Mouse (Mus musculus) erythroid progenitor cell, adult 5-6 weeks (primary cell): ENCODE data around the gene Zfp69. TPM values are rescaled to one million over a fixed set of nuclear protein-coding genes. Genes with fewer than 3 reads are reported as not detected.

ENCODE experiments used
- ATAC-seq: replicated peaks from 2 replicates; pipeline ENCODE4 v1.8.0; 2016; ENCODE audit warnings: moderate number of reproducible peaks, mild to moderate bottlenecking, moderate TSS enrichment, inconsistent platforms; ENCODE audit not compliant: poor library complexity, low FRiP score, severe bottlenecking
- total RNA-seq, 2 experiments: library from RNA; stranded (forward) in 1 of 2; stranded (reverse) in 1 of 2; fragments of 150-400 nt in 1 of 2; fragments of 186-747, 209-891 nt in 1 of 2; gene quantifications; 2 replicates each; pipeline versions ENCODE4 v1.2.3 to v1.2.4; 2015 to 2017; ENCODE audit warnings: low replicate concordance in 2 of 2

Gene Zfp69
- total RNA-seq, 2 experiments from 2014 or later = not detected

DNA sequence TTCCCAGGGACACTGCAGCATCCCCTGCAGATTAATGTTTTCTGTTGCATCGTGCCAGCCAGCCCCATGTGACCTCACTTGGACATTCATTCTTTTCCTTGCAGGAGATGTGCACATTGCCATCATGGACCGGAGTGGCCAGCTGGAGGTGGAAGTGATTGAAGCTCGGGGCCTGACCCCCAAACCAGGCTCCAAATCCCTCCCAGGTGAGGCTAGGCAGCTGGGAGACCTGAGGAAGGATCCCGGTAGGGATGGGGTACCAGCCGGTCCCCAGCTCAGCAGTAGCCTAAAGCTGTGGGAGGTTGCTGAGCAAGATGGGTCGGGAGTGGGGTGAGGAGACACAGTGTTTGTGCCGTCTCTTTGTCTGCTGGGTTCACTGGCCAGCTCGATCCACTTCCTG is 62.6 kb downstream of the Zfp69 start:
- no peak for ATAC-seq

DNA sequence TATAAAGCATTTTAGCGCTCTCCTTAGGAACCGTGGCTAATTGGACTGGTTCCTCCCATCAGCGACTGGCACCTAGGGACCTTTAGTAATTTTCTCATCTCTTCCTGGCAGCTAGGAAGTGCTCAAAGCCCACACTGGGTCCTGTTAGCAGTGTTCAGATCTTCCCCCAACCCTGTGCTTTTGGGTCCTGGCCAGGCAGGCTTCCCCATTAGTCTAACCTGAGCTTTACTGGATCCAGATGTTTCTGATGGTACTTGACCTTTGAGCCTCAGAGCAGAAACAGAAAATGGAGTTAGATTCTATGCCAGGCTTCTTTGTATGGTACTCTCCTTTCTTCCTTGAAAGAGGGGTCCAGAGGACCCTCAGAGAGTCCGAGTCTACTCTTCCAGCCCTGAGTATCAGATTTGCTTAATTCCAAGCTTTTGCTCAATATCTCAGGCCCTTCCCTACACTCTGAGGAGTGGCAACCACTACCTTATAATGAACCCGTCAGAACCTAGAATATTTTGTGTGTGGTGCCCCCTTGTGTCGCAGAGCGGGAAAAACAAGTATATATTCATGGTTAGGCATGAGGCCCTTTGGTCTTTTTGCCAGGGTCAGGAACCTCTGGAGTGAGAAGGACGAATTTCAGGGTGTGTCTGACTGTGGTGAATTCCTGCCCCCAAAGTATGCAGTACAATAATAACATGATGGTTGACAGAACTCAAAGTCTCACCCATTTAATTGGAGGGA is 64.0 kb downstream of the Zfp69 start:
- ATAC-seq = no peak

DNA sequence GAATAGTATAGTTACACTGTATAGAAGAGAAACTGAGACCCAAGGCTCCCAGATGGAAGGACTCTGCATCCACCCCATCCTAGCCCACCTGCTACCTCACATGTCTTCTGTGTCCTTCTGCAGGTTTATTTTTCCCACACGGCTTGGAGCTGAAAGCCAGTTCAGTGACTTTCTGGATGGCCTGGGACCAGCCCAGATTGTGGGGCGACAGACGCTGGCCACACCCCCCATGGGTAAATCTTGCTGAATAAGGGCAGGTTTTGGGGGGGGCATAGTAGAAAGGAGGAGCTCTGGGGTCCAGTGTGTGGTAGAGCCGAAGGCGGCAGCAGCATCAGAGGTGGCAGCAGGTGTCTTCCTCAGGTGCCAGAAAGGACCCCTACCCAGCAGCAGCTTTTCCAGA is 64.7 kb downstream of the Zfp69 start:
- ATAC-seq = no peak

DNA sequence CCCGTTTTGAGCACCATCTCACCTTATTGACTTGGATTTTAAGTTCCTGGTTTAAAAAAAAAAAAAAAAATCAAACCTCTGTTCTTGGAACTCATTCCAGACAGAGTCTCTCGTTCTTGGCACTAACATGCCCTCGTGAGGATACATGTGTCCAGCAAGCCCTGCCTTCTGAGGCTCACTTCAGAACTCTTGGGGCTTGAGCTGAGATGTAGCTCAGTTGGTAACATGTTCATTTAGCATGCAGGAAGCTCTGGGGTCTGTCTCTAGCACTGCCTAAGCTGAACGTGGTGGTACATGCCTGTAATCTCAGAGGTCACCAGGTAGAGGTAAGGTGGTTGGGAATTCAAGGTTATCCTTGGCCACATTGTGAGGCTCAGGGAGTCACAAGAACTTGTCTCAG is 65.4 kb downstream of the Zfp69 start:
- ATAC-seq = no peak

DNA sequence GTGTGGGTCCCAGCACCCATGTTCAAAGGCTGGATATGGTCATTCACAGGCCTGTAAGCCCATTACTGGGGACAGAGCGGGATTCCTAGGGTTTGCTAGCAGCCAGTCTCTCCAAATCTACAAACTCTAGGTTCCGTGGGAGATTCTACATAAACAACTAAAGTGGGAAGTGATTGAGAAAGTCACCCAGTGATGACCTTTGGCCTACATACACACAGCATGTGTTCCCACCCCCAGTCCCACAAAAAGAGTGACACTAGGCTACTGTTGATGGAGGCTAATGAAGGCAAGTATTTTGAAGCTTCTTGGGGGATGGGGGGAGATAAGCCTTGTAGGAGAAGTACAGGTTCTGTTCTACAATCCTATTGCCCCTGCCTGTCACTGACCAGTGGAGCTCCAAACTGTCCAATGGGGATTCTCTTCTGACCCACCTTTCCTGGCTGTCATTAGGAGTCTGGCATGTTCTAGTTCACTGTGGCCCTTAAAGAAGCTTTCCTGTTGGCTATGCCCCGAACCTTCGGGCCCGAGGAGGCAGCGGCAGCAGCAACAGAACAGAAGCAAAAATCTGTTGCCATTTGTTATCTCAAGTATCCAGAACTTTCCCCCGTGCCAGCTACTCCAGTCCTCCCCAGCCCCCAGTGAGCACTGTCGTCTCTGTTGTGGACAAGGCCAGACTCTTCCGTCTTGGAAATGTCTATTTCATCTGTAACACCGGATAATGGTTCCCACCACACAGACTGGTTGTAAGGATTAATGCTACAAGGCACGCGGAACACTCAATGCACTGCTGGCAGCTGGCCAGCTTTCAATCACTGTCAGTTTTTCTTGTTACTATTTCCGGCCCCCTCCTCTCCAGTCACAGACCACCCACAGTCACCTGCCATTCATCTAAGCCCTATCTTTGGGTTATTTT is 66.0 kb downstream of the Zfp69 start:
- no peak for ATAC-seq

DNA sequence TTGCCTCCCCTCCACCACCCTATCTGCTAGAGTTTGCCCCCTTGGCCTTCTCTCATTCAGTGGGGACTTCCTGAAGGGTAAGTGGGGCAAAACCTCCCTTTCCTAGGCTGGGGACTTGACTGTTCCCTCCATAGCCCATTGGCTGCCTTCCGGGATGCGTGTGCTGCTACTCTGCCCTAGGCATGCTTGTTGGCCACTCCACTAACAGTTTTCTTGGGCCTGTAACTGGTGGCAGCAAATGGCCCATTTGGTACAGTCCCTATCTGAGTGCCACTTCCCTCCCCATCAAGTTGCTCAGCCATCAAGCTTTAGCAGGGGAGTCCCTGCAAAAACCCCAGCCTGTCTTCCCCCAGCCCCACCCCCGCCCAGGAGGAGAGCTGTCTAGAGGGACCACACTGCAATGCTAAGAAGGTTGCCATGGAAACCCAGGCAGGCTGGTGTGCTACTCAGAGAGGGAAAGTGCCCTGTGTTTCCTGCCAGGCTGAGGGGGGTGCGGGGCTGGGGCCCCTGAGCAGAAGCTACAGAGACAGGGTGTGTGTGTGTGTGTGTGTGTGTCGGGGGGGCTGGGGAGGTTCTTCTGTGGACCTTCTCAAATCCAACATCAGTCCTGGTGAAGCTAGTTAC is 69.4 kb downstream of the Zfp69 start:
- ATAC-seq = no peak

- no peak for ATAC-seq
These were observed 70.6 kb downstream of the Zfp69 start for GRCm38 (mm10) chr4:120880731-120881432.

Other genes with a start within 250 kb of the Zfp69 start
- 3.6 TPM in 1 of 2 replicates, not detected in the other for gene Kcnq4, start 203.1 kb downstream of the Zfp69 start, total RNA-seq (2015; ENCODE audit: low replicate concordance)
- not detected in 2 replicates for gene Kcnq4, start 203.1 kb downstream of the Zfp69 start, total RNA-seq (2017; ENCODE audit: low replicate concordance)
- 76.4 and 87.2 TPM in 2 replicates for gene Nfyc, start 120.1 kb downstream of the Zfp69 start, total RNA-seq (2015; ENCODE audit: low replicate concordance)
- gene Nfyc, start 120.1 kb downstream of the Zfp69 start, total RNA-seq (2017; ENCODE audit: low replicate concordance) = 50.5 and 102 TPM in 2 replicates
- 1.7 and 5.0 TPM in 2 replicates for gene Rims3, start 96.9 kb downstream of the Zfp69 start, total RNA-seq (2015; ENCODE audit: low replicate concordance)
- 2.1 TPM in 1 of 2 replicates, not detected in the other for gene Rims3, start 96.9 kb downstream of the Zfp69 start, total RNA-seq (2017; ENCODE audit: low replicate concordance)
- 9.4 and 10.1 TPM in 2 replicates for gene Exo5, start 26.7 kb downstream of the Zfp69 start, total RNA-seq (2015; ENCODE audit: low replicate concordance)
- gene Exo5, start 26.7 kb downstream of the Zfp69 start, total RNA-seq (2017; ENCODE audit: low replicate concordance) = 3.5 and 4.2 TPM in 2 replicates
- gene Smap2, start 65.5 kb upstream of the Zfp69 start, total RNA-seq (2015; ENCODE audit: low replicate concordance) = 44.0 and 57.3 TPM in 2 replicates
- gene Smap2, start 65.5 kb upstream of the Zfp69 start, total RNA-seq (2017; ENCODE audit: low replicate concordance) = 28.8 and 31.5 TPM in 2 replicates
- gene Col9a2, start 87.7 kb upstream of the Zfp69 start, total RNA-seq (2015; ENCODE audit: low replicate concordance) = not detected in 2 replicates
- not detected in 2 replicates for gene Col9a2, start 87.7 kb upstream of the Zfp69 start, total RNA-seq (2017; ENCODE audit: low replicate concordance)
- gene Zmpste24, start 146.5 kb upstream of the Zfp69 start, total RNA-seq (2015; ENCODE audit: low replicate concordance) = 31.9 and 32.4 TPM in 2 replicates
- gene Zmpste24, start 146.5 kb upstream of the Zfp69 start, total RNA-seq (2017; ENCODE audit: low replicate concordance) = 10.8 and 25.5 TPM in 2 replicates
- not detected in 2 replicates for gene Tmco2, start 157.5 kb upstream of the Zfp69 start, total RNA-seq (2015; ENCODE audit: low replicate concordance)
- gene Tmco2, start 157.5 kb upstream of the Zfp69 start, total RNA-seq (2017; ENCODE audit: low replicate concordance) = not detected in 2 replicates